Mouse (Mus musculus): ENCODE measurements around the gene Palmd. TPM values are rescaled to one million over a fixed set of nuclear protein-coding genes. Genes with fewer than 3 reads are reported as not detected.

Gene Palmd
- polyA plus RNA-seq (2015; fragmentation: Nextera tagmentation; extraction: Ambion mirVana) = 9.8 and 11.7 TPM in 2 replicates

DNA sequence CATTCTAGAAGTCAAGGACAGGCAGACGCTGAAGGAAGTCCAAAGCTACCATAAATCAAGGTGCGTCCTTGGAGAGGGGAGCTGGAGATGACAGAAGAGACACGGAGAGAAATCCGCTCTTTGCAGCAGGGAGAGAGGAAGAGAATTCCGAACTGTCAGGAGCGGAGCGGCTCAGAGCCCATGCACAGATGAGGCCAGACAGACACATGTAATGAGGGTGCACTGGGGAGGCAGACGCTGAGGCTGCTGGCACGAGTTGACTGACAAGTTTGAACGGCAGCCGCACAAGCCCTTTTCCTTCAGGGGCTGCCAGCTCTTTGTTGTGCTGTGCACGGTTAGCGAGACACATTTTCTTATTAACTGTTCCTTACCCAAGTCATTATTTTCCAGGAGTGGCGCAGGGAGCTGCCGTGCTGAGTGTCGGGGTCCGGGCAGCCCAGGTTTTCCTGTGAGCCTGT lies at the start of gene Palmd:
Gene Palmd, minus strand, starts transcription at position 448 of the 458 bp plus-strand sequence.
- Histone ChIP-seq H3K4me1 (replicated peaks; ENCODE audit: control insufficient read depth, insufficient read depth, low read length) (peaks cover 7% of the 10 kb centered on the region; the same call in 1 of the 2 replicates), H3K9me3 (ENCODE audit: control insufficient read depth, low read length) (no peaks in the 10 kb centered on the region), H3K27ac (ENCODE audit: low read length) (peak within 1 kb of the TSS; percentile 61), H3K4me3 (ENCODE audit: low read length) (peak within 1 kb of the TSS; percentile 51), H3K9ac (ENCODE audit: low read length) (peak within 1 kb of the TSS; percentile 60), H3K36me3 (ENCODE audit: control insufficient read depth, insufficient read depth, low read length) (no peaks in the 10 kb centered on the region), H3K27me3 (ENCODE audit: control insufficient read depth, insufficient read depth, low read depth, low read length) (no peaks in the 10 kb centered on the region), H3K4me2 (ENCODE audit: low read depth, low read length) (peak within 1 kb of the TSS; percentile 72)
- peak; percentile 70 for ATAC-seq (ENCODE audit: low read depth)
- WGBS = 4% methylated on average over 17 of the region's 17 CpGs

GRCm38 (mm10) chr3:117010182-117010581 lies 41.4 kb upstream of the Palmd start:
- H3K27ac ChIP-seq (ENCODE audit: low read length) = no peak overlapping the region
- no peak overlapping the region for H3K9ac ChIP-seq (ENCODE audit: low read length)
- H3K36me3 ChIP-seq (ENCODE audit: control insufficient read depth, insufficient read depth, low read length) = no peaks in the 10 kb centered on the region
- no peaks in the 10 kb centered on the region for H3K4me1 ChIP-seq (replicated peaks; ENCODE audit: control insufficient read depth, insufficient read depth, low read length)
- H3K9me3 ChIP-seq (ENCODE audit: control insufficient read depth, low read length) = no peaks in the 10 kb centered on the region
- H3K4me3 ChIP-seq (ENCODE audit: low read length) = no peak overlapping the region
- no peak for ATAC-seq (ENCODE audit: low read depth)
- no peaks in the 10 kb centered on the region for H3K27me3 ChIP-seq (ENCODE audit: control insufficient read depth, insufficient read depth, low read depth, low read length)
- 41% methylated on average over 6 of the region's 6 CpGs for WGBS
- H3K4me2 ChIP-seq (ENCODE audit: low read depth, low read length) = no peak overlapping the region

- 84% methylated on average over 6 of the region's 6 CpGs for WGBS
- no peaks in the 10 kb centered on the region for H3K36me3 ChIP-seq (ENCODE audit: control insufficient read depth, insufficient read depth, low read length)
- no peaks in the 10 kb centered on the region for H3K27me3 ChIP-seq (ENCODE audit: control insufficient read depth, insufficient read depth, low read depth, low read length)
- no peak for ATAC-seq (ENCODE audit: low read depth)
- no peak overlapping the region for H3K4me2 ChIP-seq (ENCODE audit: low read depth, low read length)
- no peak overlapping the region for H3K9ac ChIP-seq (ENCODE audit: low read length)
- no peaks in the 10 kb centered on the region for H3K9me3 ChIP-seq (ENCODE audit: control insufficient read depth, low read length)
- H3K4me1 ChIP-seq (replicated peaks; ENCODE audit: control insufficient read depth, insufficient read depth, low read length) = no peaks in the 10 kb centered on the region
- H3K27ac ChIP-seq (ENCODE audit: low read length) = no peak overlapping the region
- no peak overlapping the region for H3K4me3 ChIP-seq (ENCODE audit: low read length)
Measured at GRCm38 (mm10) chr3:117007340-117007739, 38.6 kb upstream of the Palmd start.

- 82% methylated on average over 3 of the region's 3 CpGs for WGBS
- no peaks in the 10 kb centered on the region for H3K36me3 ChIP-seq (ENCODE audit: control insufficient read depth, insufficient read depth, low read length)
Measured at GRCm38 (mm10) chr3:117006636-117007035, 37.8 kb upstream of the Palmd start.

GRCm38 (mm10) chr3:117003379-117003778 lies 34.6 kb upstream of the Palmd start:
- Histone ChIP-seq H3K27ac (ENCODE audit: low read length) (no peak overlapping the region), H3K36me3 (ENCODE audit: control insufficient read depth, insufficient read depth, low read length) (no peaks in the 10 kb centered on the region), H3K27me3 (ENCODE audit: control insufficient read depth, insufficient read depth, low read depth, low read length) (no peaks in the 10 kb centered on the region), H3K4me1 (replicated peaks; ENCODE audit: control insufficient read depth, insufficient read depth, low read length) (no peaks in the 10 kb centered on the region), H3K4me3 (ENCODE audit: low read length) (no peak overlapping the region), H3K9me3 (ENCODE audit: control insufficient read depth, low read length) (no peaks in the 10 kb centered on the region), H3K4me2 (ENCODE audit: low read depth, low read length) (no peak overlapping the region), H3K9ac (ENCODE audit: low read length) (no peak overlapping the region)
- no peak for ATAC-seq (ENCODE audit: low read depth)
- WGBS = 78% methylated on average over 6 of the region's 6 CpGs

More at GRCm38 (mm10) chr3:117006636-117007035, 37.8 kb upstream of the Palmd start:
- H3K4me3 ChIP-seq (ENCODE audit: low read length) = no peak overlapping the region
- H3K9me3 ChIP-seq (ENCODE audit: control insufficient read depth, low read length) = no peaks in the 10 kb centered on the region
- no peak for ATAC-seq (ENCODE audit: low read depth)
- no peak overlapping the region for H3K4me2 ChIP-seq (ENCODE audit: low read depth, low read length)
- no peaks in the 10 kb centered on the region for H3K4me1 ChIP-seq (replicated peaks; ENCODE audit: control insufficient read depth, insufficient read depth, low read length)
- no peaks in the 10 kb centered on the region for H3K27me3 ChIP-seq (ENCODE audit: control insufficient read depth, insufficient read depth, low read depth, low read length)
- H3K27ac ChIP-seq (ENCODE audit: low read length) = no peak overlapping the region
- H3K9ac ChIP-seq (ENCODE audit: low read length) = no peak overlapping the region

DNA sequence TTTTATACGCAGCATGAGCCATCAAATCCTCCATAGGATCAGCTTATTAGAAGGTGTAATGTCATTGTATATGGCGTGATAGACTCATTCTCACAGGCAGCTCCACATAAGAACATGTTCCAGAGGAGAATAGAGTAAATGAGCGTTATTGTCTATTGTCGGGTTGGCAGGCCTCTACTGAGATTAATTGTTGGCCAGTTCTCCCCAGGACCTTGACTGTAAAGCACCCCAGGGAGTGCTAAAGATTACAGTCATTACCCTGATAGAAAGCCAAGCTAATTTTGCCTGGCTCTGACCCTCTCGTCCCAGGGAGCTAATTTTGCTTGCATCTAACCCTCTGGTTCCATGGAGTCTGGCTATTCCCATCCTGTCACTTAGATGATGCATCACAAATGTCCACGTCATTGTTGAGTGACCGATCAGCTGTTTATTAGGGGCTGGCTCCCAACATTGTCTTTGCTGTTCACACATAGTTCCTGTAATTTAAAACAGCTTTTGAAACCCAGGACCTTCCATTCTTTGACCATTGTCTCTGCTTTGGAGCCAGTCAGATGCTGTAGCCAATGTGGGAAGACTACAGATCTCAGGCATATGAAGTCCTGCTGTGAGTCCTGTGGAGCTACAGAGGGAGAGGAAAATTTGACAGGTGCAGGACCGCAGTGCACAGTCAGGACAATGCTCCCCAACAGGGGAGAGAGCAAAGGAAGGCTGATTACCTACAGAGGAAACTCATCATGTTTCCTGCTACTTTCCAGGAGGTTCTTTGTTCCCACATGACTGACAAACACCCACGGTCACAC lies 33.1 kb upstream of the Palmd start:
- Histone ChIP-seq H3K27ac (ENCODE audit: low read length) (no peak overlapping the region), H3K36me3 (ENCODE audit: control insufficient read depth, insufficient read depth, low read length) (no peaks in the 10 kb centered on the region), H3K9me3 (ENCODE audit: control insufficient read depth, low read length) (no peaks in the 10 kb centered on the region), H3K9ac (ENCODE audit: low read length) (no peak overlapping the region), H3K4me3 (ENCODE audit: low read length) (no peak overlapping the region), H3K4me2 (ENCODE audit: low read depth, low read length) (no peak overlapping the region), H3K27me3 (ENCODE audit: control insufficient read depth, insufficient read depth, low read depth, low read length) (no peaks in the 10 kb centered on the region), H3K4me1 (replicated peaks; ENCODE audit: control insufficient read depth, insufficient read depth, low read length) (no peaks in the 10 kb centered on the region)
- 59% methylated on average over 9 of the region's 9 CpGs for whole genome bisulfite sequencing
- ATAC-seq (ENCODE audit: low read depth) = no peak

GRCm38 (mm10) chr3:116993011-116993410 lies 24.2 kb upstream of the Palmd start:
- no peaks in the 10 kb centered on the region for H3K27me3 ChIP-seq (ENCODE audit: control insufficient read depth, insufficient read depth, low read depth, low read length)
- ATAC-seq (ENCODE audit: low read depth) = no peak
- H3K4me3 ChIP-seq (ENCODE audit: low read length) = no peak overlapping the region
- WGBS = 69% methylated on average over 2 of the region's 2 CpGs
- no peak overlapping the region for H3K4me2 ChIP-seq (ENCODE audit: low read depth, low read length)
- no peak overlapping the region for H3K27ac ChIP-seq (ENCODE audit: low read length)
- no peak overlapping the region for H3K9ac ChIP-seq (ENCODE audit: low read length)
- no peaks in the 10 kb centered on the region for H3K36me3 ChIP-seq (ENCODE audit: control insufficient read depth, insufficient read depth, low read length)
- H3K4me1 ChIP-seq (replicated peaks; ENCODE audit: control insufficient read depth, insufficient read depth, low read length) = no peaks in the 10 kb centered on the region
- no peaks in the 10 kb centered on the region for H3K9me3 ChIP-seq (ENCODE audit: control insufficient read depth, low read length)

DNA sequence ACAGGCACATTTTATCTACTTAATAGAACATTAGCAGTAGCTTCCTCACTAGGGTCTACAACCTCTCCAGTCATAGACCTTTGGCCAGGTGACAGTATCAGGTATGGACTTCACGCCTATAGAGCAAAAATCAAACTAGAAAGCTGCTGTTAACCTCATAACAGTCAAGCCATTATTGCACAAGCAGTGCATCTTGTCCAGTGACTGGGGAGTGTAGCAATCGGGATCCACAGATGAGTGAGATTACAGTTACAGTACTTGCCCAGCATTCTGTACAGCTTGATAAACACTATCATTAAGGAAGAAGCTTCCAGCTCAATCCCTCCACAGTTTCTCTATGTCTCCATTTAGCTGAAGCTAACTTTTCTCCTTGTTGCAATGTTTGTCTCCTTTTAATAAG lies 22.4 kb upstream of the Palmd start:
- 80% methylated on average over 2 of the region's 2 CpGs for WGBS

GRCm38 (mm10) chr3:116988221-116988620 lies 19.4 kb upstream of the Palmd start:
- H3K9me3 ChIP-seq (ENCODE audit: control insufficient read depth, low read length) = no peaks in the 10 kb centered on the region
- 71% methylated on average over 3 of the region's 3 CpGs for WGBS
- H3K36me3 ChIP-seq (ENCODE audit: control insufficient read depth, insufficient read depth, low read length) = no peaks in the 10 kb centered on the region
- H3K27ac ChIP-seq (ENCODE audit: low read length) = no peak overlapping the region
- no peaks in the 10 kb centered on the region for H3K4me1 ChIP-seq (replicated peaks; ENCODE audit: control insufficient read depth, insufficient read depth, low read length)
- no peak for ATAC-seq (ENCODE audit: low read depth)
- no peak overlapping the region for H3K4me2 ChIP-seq (ENCODE audit: low read depth, low read length)
- no peaks in the 10 kb centered on the region; the same call in 1 of the 2 replicates for H3K27me3 ChIP-seq (ENCODE audit: control insufficient read depth, insufficient read depth, low read depth, low read length)
- H3K4me3 ChIP-seq (ENCODE audit: low read length) = no peak overlapping the region
- no peak overlapping the region for H3K9ac ChIP-seq (ENCODE audit: low read length)

More for the DNA sequence above, 22.4 kb upstream of the Palmd start:
- H3K9me3 ChIP-seq (ENCODE audit: control insufficient read depth, low read length) = no peaks in the 10 kb centered on the region
- H3K36me3 ChIP-seq (ENCODE audit: control insufficient read depth, insufficient read depth, low read length) = no peaks in the 10 kb centered on the region
- H3K9ac ChIP-seq (ENCODE audit: low read length) = no peak overlapping the region
- no peak for ATAC-seq (ENCODE audit: low read depth)
- H3K4me3 ChIP-seq (ENCODE audit: low read length) = no peak overlapping the region
- no peak overlapping the region for H3K4me2 ChIP-seq (ENCODE audit: low read depth, low read length)
- no peaks in the 10 kb centered on the region for H3K4me1 ChIP-seq (replicated peaks; ENCODE audit: control insufficient read depth, insufficient read depth, low read length)
- no peaks in the 10 kb centered on the region; the same call in 1 of the 2 replicates for H3K27me3 ChIP-seq (ENCODE audit: control insufficient read depth, insufficient read depth, low read depth, low read length)
- no peak overlapping the region for H3K27ac ChIP-seq (ENCODE audit: low read length)

Data from lung, embryonic 16.5 days (tissue).